Comparison of ENCODE assay signal across 8 mouse cellular contexts in the genomic region with DNA sequence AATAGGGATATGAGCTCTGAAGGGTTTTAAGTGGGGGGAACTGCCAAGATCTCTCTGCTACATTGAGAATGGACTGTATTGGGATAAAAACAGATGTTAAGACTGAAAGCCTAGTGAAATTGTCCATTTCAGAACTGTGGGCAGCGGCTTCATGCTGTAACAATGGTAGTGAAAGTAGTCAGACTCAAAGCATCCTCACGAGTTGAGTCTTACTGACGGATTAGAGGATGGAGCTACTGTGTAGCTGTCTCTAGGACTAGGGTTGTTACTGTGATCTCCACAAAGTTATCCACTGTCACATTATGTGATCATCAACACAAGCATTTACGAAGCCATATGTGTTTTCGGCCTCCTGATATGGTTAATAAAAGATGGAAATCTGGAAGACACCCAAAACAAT. TPM values are rescaled to one million over a fixed set of nuclear protein-coding genes. Genes with fewer than 3 reads are reported as not detected.
DNase-seq lines count a peak whose midpoint lies in the region; ATAC-seq lines count a peak whose summit lies in the region.

No protein-coding gene starts in this region.

- H3K27ac ChIP-seq in lung, embryonic 15.5 days = no peak overlapping the region
- no peak overlapping the region for H3K27ac ChIP-seq in embryonic facial prominence, embryonic 12.5 days
- H3K27ac ChIP-seq in intestine, embryonic 16.5 days (ENCODE audit: low read length) = no peak overlapping the region
- H3K27ac ChIP-seq in neural tube, embryonic 15.5 days (replicated peaks) = peak overlapping the region; percentile 88; the same call in 1 of the 2 replicates

- no peaks in the 10 kb centered on the region for H3K9me3 ChIP-seq in lung, embryonic 15.5 days
- H3K9me3 ChIP-seq in embryonic facial prominence, embryonic 12.5 days = no peaks in the 10 kb centered on the region
- H3K9me3 ChIP-seq in intestine, embryonic 16.5 days (ENCODE audit: control insufficient read depth, low read length) = no peaks in the 10 kb centered on the region
- H3K9me3 ChIP-seq in neural tube, embryonic 15.5 days (replicated peaks) = no peaks in the 10 kb centered on the region

- H3K4me2 ChIP-seq in lung, embryonic 15.5 days = peak overlapping the region; percentile 71
- H3K4me2 ChIP-seq in embryonic facial prominence, embryonic 12.5 days (replicated peaks) = peak overlapping the region; percentile 81
- peak overlapping the region; percentile 78 for H3K4me2 ChIP-seq in intestine, embryonic 16.5 days (ENCODE audit: low read depth, low read length)
- peak overlapping the region; percentile 68 for H3K4me2 ChIP-seq in neural tube, embryonic 15.5 days

- H3K4me3 ChIP-seq in lung, embryonic 15.5 days = peak overlapping the region; percentile 82
- H3K4me3 ChIP-seq in embryonic facial prominence, embryonic 12.5 days = peak overlapping the region; percentile 87
- H3K4me3 ChIP-seq in intestine, embryonic 16.5 days (ENCODE audit: low read length) = peak overlapping the region; percentile 92
- peak overlapping the region; percentile 83 for H3K4me3 ChIP-seq in neural tube, embryonic 15.5 days (replicated peaks)

- WGBS in lung, embryonic 15.5 days = 40% methylated on average over 5 of the region's 5 CpGs
- WGBS in embryonic facial prominence, embryonic 12.5 days = 47% methylated on average over 5 of the region's 5 CpGs
- WGBS in intestine, embryonic 16.5 days = 37% methylated on average over 5 of the region's 5 CpGs
- 46% methylated on average over 5 of the region's 5 CpGs for WGBS in neural tube, embryonic 15.5 days

- peaks cover 24% of the 10 kb centered on the region for H3K4me1 ChIP-seq in lung, embryonic 15.5 days
- H3K4me1 ChIP-seq in embryonic facial prominence, embryonic 12.5 days = peaks cover 23% of the 10 kb centered on the region
- peaks cover 14% of the 10 kb centered on the region for H3K4me1 ChIP-seq in intestine, embryonic 16.5 days (ENCODE audit: control insufficient read depth, insufficient read depth, low read length)
- peaks cover 41% of the 10 kb centered on the region for H3K4me1 ChIP-seq in neural tube, embryonic 15.5 days

- peak overlapping the region; percentile 99 for H3K9ac ChIP-seq in lung, embryonic 15.5 days
- peak overlapping the region; percentile 87 for H3K9ac ChIP-seq in embryonic facial prominence, embryonic 12.5 days
- peak overlapping the region; percentile 96 for H3K9ac ChIP-seq in intestine, embryonic 16.5 days (ENCODE audit: low read depth, low read length)
- H3K9ac ChIP-seq in neural tube, embryonic 15.5 days (replicated peaks) = peak overlapping the region; percentile 81

- DNase-seq in lung, postnatal 36 days = no peak
- DNase-seq in thymus, postnatal 10 days (ENCODE audit: low spot score in 2 of 2) = no peak
- DNase-seq in right cerebral cortex, postnatal 25 days = no peak
- no peak for DNase-seq in left cerebral cortex, adult 8-10 months (ENCODE audit: low spot score in 2 of 2)

- ATAC-seq in lung, embryonic 15.5 days (ENCODE audit: borderline replicate concordance, extremely low read depth, low FRiP score, low TSS enrichment) = no peak
- ATAC-seq in embryonic facial prominence, embryonic 12.5 days (ENCODE audit: insufficient number of reproducible peaks, insufficient read depth, low FRiP score, low TSS enrichment) = no peak
- no peak for ATAC-seq in intestine, embryonic 16.5 days
- ATAC-seq in neural tube, embryonic 15.5 days (ENCODE audit: low FRiP score) = no peak

- H3K36me3 ChIP-seq in lung, embryonic 15.5 days = peaks cover 41% of the 10 kb centered on the region
- peaks cover 25% of the 10 kb centered on the region for H3K36me3 ChIP-seq in embryonic facial prominence, embryonic 12.5 days
- peaks cover 4% of the 10 kb centered on the region for H3K36me3 ChIP-seq in intestine, embryonic 16.5 days (ENCODE audit: control insufficient read depth, insufficient read depth, low read length)
- peaks cover 33% of the 10 kb centered on the region for H3K36me3 ChIP-seq in neural tube, embryonic 15.5 days

- H3K27me3 ChIP-seq in lung, embryonic 15.5 days = no peaks in the 10 kb centered on the region
- no peaks in the 10 kb centered on the region for H3K27me3 ChIP-seq in embryonic facial prominence, embryonic 12.5 days
- no peaks in the 10 kb centered on the region for H3K27me3 ChIP-seq in intestine, embryonic 16.5 days (replicated peaks; ENCODE audit: control insufficient read depth, insufficient read depth, low read length)
- H3K27me3 ChIP-seq in neural tube, embryonic 15.5 days (replicated peaks) = no peaks in the 10 kb centered on the region

RNA-seq across cellular contexts. Expression of a gene that starts 1.0 kb away (rescaled TPM):
- polyA plus RNA-seq in lung, embryonic 15.5 days (2015; fragmentation: Nextera tagmentation; extraction: Ambion mirVana) = 127 and 133 TPM in 2 replicates
- polyA plus RNA-seq in embryonic facial prominence, embryonic 12.5 days (2016; fragmentation: Nextera tagmentation; extraction: Ambion mirVana) = 114 and 127 TPM in 2 replicates
- polyA plus RNA-seq in intestine, embryonic 16.5 days (2015; fragmentation: Nextera tagmentation; extraction: Ambion mirVana) = 106 and 118 TPM in 2 replicates
- polyA plus RNA-seq in neural tube, embryonic 15.5 days (2015; fragmentation: Nextera tagmentation; extraction: Ambion mirVana) = 86.7 and 104 TPM in 2 replicates
- 10 to 100 TPM; 45.0 to 54.3 (median 52.6) TPM for total RNA-seq in left cerebral cortex, adult 8-10 months (2022)

RNA-seq across cellular contexts. Expression of a gene that starts 1.7 kb away (rescaled TPM):
- polyA plus RNA-seq in lung, embryonic 15.5 days (2015; fragmentation: Nextera tagmentation; extraction: Ambion mirVana) = 463 and 467 TPM in 2 replicates
- polyA plus RNA-seq in embryonic facial prominence, embryonic 12.5 days (2016; fragmentation: Nextera tagmentation; extraction: Ambion mirVana) = 419 and 438 TPM in 2 replicates
- polyA plus RNA-seq in intestine, embryonic 16.5 days (2015; fragmentation: Nextera tagmentation; extraction: Ambion mirVana) = 672 and 703 TPM in 2 replicates
- polyA plus RNA-seq in neural tube, embryonic 15.5 days (2015; fragmentation: Nextera tagmentation; extraction: Ambion mirVana) = 581 and 593 TPM in 2 replicates
- 100 to 1,000 TPM; 248 to 269 (median 257) TPM for total RNA-seq in left cerebral cortex, adult 8-10 months (2022)

RNA-seq across cellular contexts. Expression of a gene that starts 15.3 kb away (rescaled TPM):
- polyA plus RNA-seq in lung, embryonic 15.5 days (2015; fragmentation: Nextera tagmentation; extraction: Ambion mirVana) = 1.3 and 1.7 TPM in 2 replicates
- 1.6 and 1.9 TPM in 2 replicates for polyA plus RNA-seq in embryonic facial prominence, embryonic 12.5 days (2016; fragmentation: Nextera tagmentation; extraction: Ambion mirVana)
- 0.62 and 0.80 TPM in 2 replicates for polyA plus RNA-seq in intestine, embryonic 16.5 days (2015; fragmentation: Nextera tagmentation; extraction: Ambion mirVana)
- 3.6 and 4.3 TPM in 2 replicates for polyA plus RNA-seq in neural tube, embryonic 15.5 days (2015; fragmentation: Nextera tagmentation; extraction: Ambion mirVana)
- 1 to 10 TPM; 1.7 to 3.3 (median 2.1) TPM for total RNA-seq in left cerebral cortex, adult 8-10 months (2022)

RNA-seq across cellular contexts. Expression of a gene that starts 25.7 kb away (rescaled TPM):
- 0.82 and 0.93 TPM in 2 replicates for polyA plus RNA-seq in lung, embryonic 15.5 days (2015; fragmentation: Nextera tagmentation; extraction: Ambion mirVana)
- 0.33 and 0.46 TPM in 2 replicates for polyA plus RNA-seq in embryonic facial prominence, embryonic 12.5 days (2016; fragmentation: Nextera tagmentation; extraction: Ambion mirVana)
- 1.1 and 1.7 TPM in 2 replicates for polyA plus RNA-seq in intestine, embryonic 16.5 days (2015; fragmentation: Nextera tagmentation; extraction: Ambion mirVana)
- 0.54 and 1.8 TPM in 2 replicates for polyA plus RNA-seq in neural tube, embryonic 15.5 days (2015; fragmentation: Nextera tagmentation; extraction: Ambion mirVana)
- total RNA-seq in left cerebral cortex, adult 8-10 months (2022) = 1 to 10 TPM; 1.1 to 2.7 (median 1.4) TPM

RNA-seq across cellular contexts. Expression of a gene that starts 56.2 kb away (rescaled TPM):
- 5.1 and 5.5 TPM in 2 replicates for polyA plus RNA-seq in lung, embryonic 15.5 days (2015; fragmentation: Nextera tagmentation; extraction: Ambion mirVana)
- not detected in 2 replicates for polyA plus RNA-seq in embryonic facial prominence, embryonic 12.5 days (2016; fragmentation: Nextera tagmentation; extraction: Ambion mirVana)
- not detected in 2 replicates for polyA plus RNA-seq in intestine, embryonic 16.5 days (2015; fragmentation: Nextera tagmentation; extraction: Ambion mirVana)
- 3.2 and 3.6 TPM in 2 replicates for polyA plus RNA-seq in neural tube, embryonic 15.5 days (2015; fragmentation: Nextera tagmentation; extraction: Ambion mirVana)
- total RNA-seq in left cerebral cortex, adult 8-10 months (2022) = 1 to 10 TPM in 1 of 4 experiments, under 1 TPM in 3; 0.42 to 1.0 (median 0.47) TPM
